Mouse (Mus musculus): ENCODE measurements around the gene Il23a. TPM values are rescaled to one million over a fixed set of nuclear protein-coding genes. Genes with fewer than 3 reads are reported as not detected.
A peak's percentile ranks its signal among the peaks of the same experiment; 100 is the strongest.
"Not testable (repeated sequence)": the region's sequence is repeated elsewhere in the genome, so short reads cannot be mapped to it uniquely, and the experiment has no call there.

Gene Il23a
- polyA plus RNA-seq, 1 experiment from 2014 or later: 0.34 TPM

- WGBS: 95% methylated on average over 3 of the region's 3 CpGs
- no peak overlapping the region for H3K4me3 ChIP-seq (ENCODE audit: low read length)
- H3K9me3 ChIP-seq (ENCODE audit: control insufficient read depth, low read length): no peaks in the 10 kb centered on the region
- no peak overlapping the region for H3K9ac ChIP-seq (ENCODE audit: low read length)
- ATAC-seq (ENCODE audit: low read depth): no peak
- peaks cover 9% of the 10 kb centered on the region for H3K4me1 ChIP-seq (replicated peaks; ENCODE audit: control insufficient read depth, insufficient read depth, low read length)
- no peak overlapping the region for H3K4me2 ChIP-seq (ENCODE audit: low read depth, low read length)
- no peak overlapping the region for H3K27ac ChIP-seq (ENCODE audit: low read length)
- no peaks in the 10 kb centered on the region for H3K36me3 ChIP-seq (ENCODE audit: control insufficient read depth, insufficient read depth, low read length)
- H3K27me3 ChIP-seq (ENCODE audit: control insufficient read depth, insufficient read depth, low read depth, low read length): no peaks in the 10 kb centered on the region
Observed at GRCm38 (mm10) chr10:128336195-128336594, 37.6 kb upstream of the Il23a start.

GRCm38 (mm10) chr10:128335582-128335981, 37.0 kb upstream of the Il23a start:
- no peaks in the 10 kb centered on the region for H3K9me3 ChIP-seq (ENCODE audit: control insufficient read depth, low read length)
- H3K27ac ChIP-seq (ENCODE audit: low read length): no peak overlapping the region
- H3K36me3 ChIP-seq (ENCODE audit: control insufficient read depth, insufficient read depth, low read length): no peaks in the 10 kb centered on the region
- no peak for ATAC-seq (ENCODE audit: low read depth)
- no peak overlapping the region for H3K4me3 ChIP-seq (ENCODE audit: low read length)
- peaks cover 9% of the 10 kb centered on the region for H3K4me1 ChIP-seq (replicated peaks; ENCODE audit: control insufficient read depth, insufficient read depth, low read length)
- H3K27me3 ChIP-seq (ENCODE audit: control insufficient read depth, insufficient read depth, low read depth, low read length): no peaks in the 10 kb centered on the region
- no peak overlapping the region for H3K9ac ChIP-seq (ENCODE audit: low read length)
- H3K4me2 ChIP-seq (ENCODE audit: low read depth, low read length): no peak overlapping the region
- 0% methylated on average over 4 of the region's 4 CpGs for WGBS

- ATAC-seq (ENCODE audit: low read depth); H3K9me3 ChIP-seq (ENCODE audit: control insufficient read depth, low read length); H3K4me3 ChIP-seq (ENCODE audit: low read length); H3K27ac ChIP-seq (ENCODE audit: low read length); H3K9ac ChIP-seq (ENCODE audit: low read length); H3K4me1 ChIP-seq (replicated peaks; ENCODE audit: control insufficient read depth, insufficient read depth, low read length); H3K4me2 ChIP-seq (ENCODE audit: low read depth, low read length); H3K27me3 ChIP-seq (ENCODE audit: control insufficient read depth, insufficient read depth, low read depth, low read length); H3K36me3 ChIP-seq (ENCODE audit: control insufficient read depth, insufficient read depth, low read length): not testable (repeated sequence)
- WGBS: 72% methylated on average over 5 of the region's 6 CpGs
Observed at GRCm38 (mm10) chr10:128332358-128333249, 34.1 kb upstream of the Il23a start.

- H3K4me1 ChIP-seq (replicated peaks; ENCODE audit: control insufficient read depth, insufficient read depth, low read length): peaks cover 12% of the 10 kb centered on the region
- no peak overlapping the region for H3K4me2 ChIP-seq (ENCODE audit: low read depth, low read length)
- ATAC-seq (ENCODE audit: low read depth): no peak
- no peaks in the 10 kb centered on the region for H3K27me3 ChIP-seq (ENCODE audit: control insufficient read depth, insufficient read depth, low read depth, low read length)
- H3K9me3 ChIP-seq (ENCODE audit: control insufficient read depth, low read length): no peaks in the 10 kb centered on the region
- H3K27ac ChIP-seq (ENCODE audit: low read length): no peak overlapping the region
- H3K9ac ChIP-seq (ENCODE audit: low read length): no peak overlapping the region
- H3K4me3 ChIP-seq (ENCODE audit: low read length): no peak overlapping the region
- 78% methylated on average over 10 of the region's 10 CpGs for WGBS
- H3K36me3 ChIP-seq (ENCODE audit: control insufficient read depth, insufficient read depth, low read length): peaks cover 29% of the 10 kb centered on the region
Observed at GRCm38 (mm10) chr10:128327610-128328009, 29.1 kb upstream of the Il23a start.

GRCm38 (mm10) chr10:128326825-128327224, 28.3 kb upstream of the Il23a start:
- ATAC-seq (ENCODE audit: low read depth): no peak
- 93% methylated on average over 8 of the region's 8 CpGs for WGBS
- Histone ChIP-seq H3K4me3 (ENCODE audit: low read length) (no peak overlapping the region), H3K4me2 (ENCODE audit: low read depth, low read length) (no peak overlapping the region), H3K27me3 (ENCODE audit: control insufficient read depth, insufficient read depth, low read depth, low read length) (no peaks in the 10 kb centered on the region), H3K9ac (ENCODE audit: low read length) (no peak overlapping the region), H3K4me1 (replicated peaks; ENCODE audit: control insufficient read depth, insufficient read depth, low read length) (peaks cover 12% of the 10 kb centered on the region), H3K9me3 (ENCODE audit: control insufficient read depth, low read length) (no peaks in the 10 kb centered on the region), H3K36me3 (ENCODE audit: control insufficient read depth, insufficient read depth, low read length) (peaks cover 29% of the 10 kb centered on the region), H3K27ac (ENCODE audit: low read length) (no peak overlapping the region)

GRCm38 (mm10) chr10:128323516-128323915, 25.0 kb upstream of the Il23a start:
- Histone ChIP-seq H3K27me3 (ENCODE audit: control insufficient read depth, insufficient read depth, low read depth, low read length) (no peaks in the 10 kb centered on the region), H3K9me3 (ENCODE audit: control insufficient read depth, low read length) (no peaks in the 10 kb centered on the region), H3K27ac (ENCODE audit: low read length) (no peak overlapping the region), H3K9ac (ENCODE audit: low read length) (peak overlapping the region; percentile 98), H3K4me1 (replicated peaks; ENCODE audit: control insufficient read depth, insufficient read depth, low read length) (peaks cover 12% of the 10 kb centered on the region), H3K4me3 (ENCODE audit: low read length) (peak overlapping the region; percentile 80), H3K36me3 (ENCODE audit: control insufficient read depth, insufficient read depth, low read length) (peaks cover 36% of the 10 kb centered on the region), H3K4me2 (ENCODE audit: low read depth, low read length) (peak overlapping the region; percentile 77)
- 68% methylated on average over 8 of the region's 8 CpGs for WGBS
- no peak for ATAC-seq (ENCODE audit: low read depth)

- peak within 1 kb of the TSS; percentile 98 for H3K9ac ChIP-seq (ENCODE audit: low read length)
- H3K27ac ChIP-seq (ENCODE audit: low read length): peak within 1 kb of the TSS; percentile 96
- H3K4me1 ChIP-seq (replicated peaks; ENCODE audit: control insufficient read depth, insufficient read depth, low read length): peaks cover 12% of the 10 kb centered on the region
- H3K36me3 ChIP-seq (ENCODE audit: control insufficient read depth, insufficient read depth, low read length): peaks cover 40% of the 10 kb centered on the region
- peak within 1 kb of the TSS; percentile 80 for H3K4me3 ChIP-seq (ENCODE audit: low read length)
- under 1% methylated on average over 40 of the region's 40 CpGs for WGBS
- H3K4me2 ChIP-seq (ENCODE audit: low read depth, low read length): peak within 1 kb of the TSS; percentile 77
- ATAC-seq (ENCODE audit: low read depth): peak; percentile 95
- H3K9me3 ChIP-seq (ENCODE audit: control insufficient read depth, low read length): no peaks in the 10 kb centered on the region
- no peaks in the 10 kb centered on the region for H3K27me3 ChIP-seq (ENCODE audit: control insufficient read depth, insufficient read depth, low read depth, low read length)
Observed at GRCm38 (mm10) chr10:128322141-128323108, 23.9 kb upstream of the Il23a start, which contains the start of gene Cnpy2. TSS of gene Cnpy2 (plus strand) at chr10:128322459.

- no peaks in the 10 kb centered on the region for H3K27me3 ChIP-seq (ENCODE audit: control insufficient read depth, insufficient read depth, low read depth, low read length)
Observed at GRCm38 (mm10) chr10:128321641-128322040, 23.1 kb upstream of the Il23a start.

GRCm38 (mm10) chr10:128315578-128315977, 17.0 kb upstream of the Il23a start:
- H3K4me2 ChIP-seq (ENCODE audit: low read depth, low read length): no peak overlapping the region
- no peaks in the 10 kb centered on the region for H3K9me3 ChIP-seq (ENCODE audit: control insufficient read depth, low read length)
- no peak overlapping the region for H3K27ac ChIP-seq (ENCODE audit: low read length)
- WGBS: 87% methylated on average over 8 of the region's 8 CpGs
- no peak for ATAC-seq (ENCODE audit: low read depth)
- no peaks in the 10 kb centered on the region for H3K27me3 ChIP-seq (ENCODE audit: control insufficient read depth, insufficient read depth, low read depth, low read length)
- no peaks in the 10 kb centered on the region for H3K4me1 ChIP-seq (replicated peaks; ENCODE audit: control insufficient read depth, insufficient read depth, low read length)
- no peak overlapping the region for H3K9ac ChIP-seq (ENCODE audit: low read length)
- peaks cover 50% of the 10 kb centered on the region for H3K36me3 ChIP-seq (ENCODE audit: control insufficient read depth, insufficient read depth, low read length)
- H3K4me3 ChIP-seq (ENCODE audit: low read length): no peak overlapping the region

More at GRCm38 (mm10) chr10:128321641-128322040, 23.1 kb upstream of the Il23a start:
- H3K4me1 ChIP-seq (replicated peaks; ENCODE audit: control insufficient read depth, insufficient read depth, low read length): peaks cover 12% of the 10 kb centered on the region
- H3K36me3 ChIP-seq (ENCODE audit: control insufficient read depth, insufficient read depth, low read length): peaks cover 37% of the 10 kb centered on the region
- H3K27ac ChIP-seq (ENCODE audit: low read length): no peak overlapping the region
- peak overlapping the region; percentile 80 for H3K4me3 ChIP-seq (ENCODE audit: low read length)
- H3K4me2 ChIP-seq (ENCODE audit: low read depth, low read length): peak overlapping the region; percentile 77
- WGBS: 53% methylated on average over 12 of the region's 12 CpGs
- H3K9me3 ChIP-seq (ENCODE audit: control insufficient read depth, low read length): no peaks in the 10 kb centered on the region
- H3K9ac ChIP-seq (ENCODE audit: low read length): 0 out of 2 replicates have a peak overlapping the region, but pooled peaks have one; percentile 5
- ATAC-seq (ENCODE audit: low read depth): no peak
